9 mouse cellular contexts compared by ENCODE assay signal in the genomic region with DNA sequence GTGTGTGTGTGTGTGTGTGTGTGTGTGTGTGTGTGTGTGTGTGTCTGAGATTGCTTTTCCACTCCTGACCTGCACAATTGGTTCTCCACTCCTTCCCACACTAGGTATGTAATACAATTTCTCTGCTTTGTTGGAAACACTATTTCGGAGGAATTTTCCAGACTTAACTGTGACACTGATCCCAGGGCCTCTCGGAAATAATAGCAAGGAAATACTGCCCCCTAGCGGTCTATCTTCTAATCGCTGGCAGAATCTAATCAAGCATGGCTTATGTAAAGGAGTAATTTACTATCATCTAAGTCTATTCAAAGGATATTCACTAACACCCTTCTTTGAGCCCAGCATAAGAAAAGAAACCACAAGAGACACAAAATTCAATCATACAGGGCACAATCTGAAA. TPM values are rescaled to one million over a fixed set of nuclear protein-coding genes. Genes with fewer than 3 reads are reported as not detected.
DNase-seq lines count a peak whose midpoint lies in the region; ATAC-seq and TF ChIP-seq lines count a peak whose summit lies in the region.
"Had no signal": no experiment of that assay in that cellular context is flagged by ENCODE, and none has a peak within 500 bp of the region (broad histone marks: within the 10 kb centered on the region; RNA-seq: fewer than 3 reads in every experiment).

No protein-coding gene starts in this region.

- H3K4me1 ChIP-seq in limb, embryonic 14.5 days (ENCODE audit: control insufficient read depth, insufficient read depth, low read length): no peaks in the 10 kb centered on the region

- H3K9me3 ChIP-seq in limb, embryonic 14.5 days (ENCODE audit: control insufficient read depth, low read length): no peaks in the 10 kb centered on the region

- no peak overlapping the region for H3K9ac ChIP-seq in limb, embryonic 14.5 days (ENCODE audit: low read depth, low read length, severe bottlenecking)

- WGBS in limb, embryonic 14.5 days: 8% methylated on average over 4 of the region's 4 CpGs

- no peaks in the 10 kb centered on the region for H3K27me3 ChIP-seq in limb, embryonic 14.5 days (ENCODE audit: control insufficient read depth, insufficient read depth, low read length)

- no peak for ATAC-seq in limb, embryonic 14.5 days (ENCODE audit: low FRiP score, low read depth)

- no peak for TF ChIP-seq POLR2A in limb, embryonic 14.5 days (IDR thresholded peaks at IDR 0.05; ENCODE audit: borderline replicate concordance, extremely low read depth, insufficient read depth, insufficient read length)

- no peak overlapping the region for H3K27ac ChIP-seq in limb, embryonic 14.5 days (replicated peaks; ENCODE audit: low read depth, low read length)

- DNase-seq in cerebellum, adult 11 months: peak; percentile 25
- DNase-seq in cerebellum, adult 11-12 months: no peak
- DNase-seq in urinary bladder, postnatal 25 days (ENCODE audit: low spot score): peak; percentile 27
- DNase-seq in urinary bladder, postnatal 10 days (ENCODE audit: low spot score): no peak
- peak; percentile 20 for DNase-seq in fibroblast of lung, adult 2 months (ENCODE audit: low read depth)
- peak; percentile 62 for DNase-seq in kidney, postnatal 14 days
- peak; percentile 88 for DNase-seq in limb, embryonic 14.5 days (ENCODE audit: low spot score)
- peak; percentile 67 for DNase-seq in right cerebral cortex, postnatal 14 days

- H3K4me3 ChIP-seq in limb, embryonic 14.5 days (replicated peaks; ENCODE audit: low read length): no peak overlapping the region

- no peak overlapping the region for H3K4me2 ChIP-seq in limb, embryonic 14.5 days (replicated peaks; ENCODE audit: low read depth, low read length, severe bottlenecking)

- H3K36me3 ChIP-seq in limb, embryonic 14.5 days (ENCODE audit: control insufficient read depth, insufficient read depth, low read length): no peaks in the 10 kb centered on the region

RNA-seq across cellular contexts. Expression of gene Col6a4, which starts 57.7 kb away (rescaled TPM):
- polyA plus RNA-seq in limb, embryonic 14.5 days (2012; rRNA removed): 0.53 and 0.59 TPM in 2 replicates
- polyA plus RNA-seq in limb, embryonic 14.5 days (2014; fragmentation: Nextera tagmentation; extraction: Ambion mirVana): 0.12 and 0.21 TPM in 2 replicates
- polyA plus RNA-seq: C2C12 had no signal

Comparison
In these comparisons a context has a peak if more than half of its experiments do, and no peak if none do; other contexts are left out.
1. DNase-seq: peak in cerebellum, adult 11 months (single experiment), urinary bladder, postnatal 25 days (single experiment), fibroblast of lung, adult 2 months (single experiment), kidney, postnatal 14 days (single experiment), limb, embryonic 14.5 days (single experiment) and right cerebral cortex, postnatal 14 days (single experiment); none in cerebellum, adult 11-12 months (single experiment) and urinary bladder, postnatal 10 days (single experiment).